8 mouse cellular contexts compared by ENCODE assay signal in the genomic region with DNA sequence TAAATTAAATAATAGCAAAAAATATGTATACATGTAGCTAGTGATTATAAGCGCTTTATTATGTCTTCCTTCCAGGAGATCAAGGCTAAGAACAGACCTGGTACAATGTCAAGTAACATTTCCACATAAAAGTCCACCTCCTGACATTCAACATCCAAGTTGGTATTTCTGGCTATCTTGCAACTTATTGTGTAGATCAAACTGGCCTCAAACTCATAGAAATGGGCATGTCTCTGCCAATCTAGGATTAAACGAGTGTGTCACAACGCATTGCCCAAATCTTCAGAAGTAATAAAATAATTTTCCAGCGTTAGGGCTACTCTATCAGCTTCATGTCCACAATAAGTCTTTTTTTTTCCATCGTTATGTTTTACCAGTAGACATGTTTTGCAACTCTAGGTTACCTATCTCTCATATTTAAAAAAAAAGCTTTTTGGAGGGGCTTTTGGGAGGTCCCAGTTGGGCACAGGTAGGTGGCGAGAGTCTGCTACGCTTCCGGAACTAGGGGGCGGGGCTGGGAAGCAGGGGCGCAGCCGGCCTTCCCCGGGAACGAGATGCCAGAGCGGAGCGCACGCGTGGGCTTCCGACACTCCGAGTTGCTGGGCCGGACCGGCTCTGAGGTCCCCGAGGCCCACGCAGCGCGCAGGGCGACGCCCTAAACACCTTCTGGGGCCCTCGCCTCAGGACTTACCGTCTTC. TPM values are rescaled to one million over a fixed set of nuclear protein-coding genes. Genes with fewer than 3 reads are reported as not detected.
DNase-seq lines count a peak whose midpoint lies in the region; ATAC-seq and TF ChIP-seq lines count a peak whose summit lies in the region.

No protein-coding gene starts in this region.

- 7% methylated on average over 29 of the region's 29 CpGs for WGBS in hindbrain, postnatal 0 days
- WGBS in liver, embryonic 16.5 days (ENCODE audit: insufficient replicate concordance) = 5% methylated on average over 29 of the region's 29 CpGs
- 8% methylated on average over 29 of the region's 29 CpGs for WGBS in neural tube, embryonic 14.5 days

- no peaks in the 10 kb centered on the region for H3K36me3 ChIP-seq in hindbrain, postnatal 0 days (ENCODE audit: insufficient read depth, low read length)
- peaks cover 3% of the 10 kb centered on the region for H3K36me3 ChIP-seq in liver, embryonic 16.5 days (ENCODE audit: control insufficient read depth, insufficient read depth)
- H3K36me3 ChIP-seq in neural tube, embryonic 14.5 days (ENCODE audit: control insufficient read depth, insufficient read depth, low read length) = no peaks in the 10 kb centered on the region

- no peaks in the 10 kb centered on the region for H3K9me3 ChIP-seq in hindbrain, postnatal 0 days (ENCODE audit: low read length)
- no peaks in the 10 kb centered on the region for H3K9me3 ChIP-seq in liver, embryonic 16.5 days (replicated peaks; ENCODE audit: control insufficient read depth, low read length)
- H3K9me3 ChIP-seq in neural tube, embryonic 14.5 days (ENCODE audit: control insufficient read depth, low read length) = no peaks in the 10 kb centered on the region

- H3K27me3 ChIP-seq in hindbrain, postnatal 0 days (ENCODE audit: insufficient read depth, low read length) = no peaks in the 10 kb centered on the region
- no peaks in the 10 kb centered on the region for H3K27me3 ChIP-seq in liver, embryonic 16.5 days (ENCODE audit: control insufficient read depth, insufficient read depth, low read depth, low read length)
- no peaks in the 10 kb centered on the region for H3K27me3 ChIP-seq in neural tube, embryonic 14.5 days (ENCODE audit: control insufficient read depth, insufficient read depth, low read length)

- 0 out of 2 replicates have a peak, but pooled peaks cover 7% of the 10 kb centered on the region for H3K4me1 ChIP-seq in hindbrain, postnatal 0 days (ENCODE audit: insufficient read depth, low read length)
- peaks cover 7% of the 10 kb centered on the region for H3K4me1 ChIP-seq in liver, embryonic 16.5 days (ENCODE audit: control insufficient read depth, low read depth, low read length)
- H3K4me1 ChIP-seq in neural tube, embryonic 14.5 days (ENCODE audit: control insufficient read depth, insufficient read depth, low read length) = 0 out of 2 replicates have a peak, but pooled peaks cover 4% of the 10 kb centered on the region

- peak; percentile 1; the same call in 1 of the 2 replicates for TF ChIP-seq CTCF in hindbrain, postnatal 0 days (IDR thresholded peaks at IDR 0.05; ENCODE audit: low read depth)

- ATAC-seq in hindbrain, postnatal 0 days = peak; percentile 65
- ATAC-seq in liver, embryonic 16.5 days (ENCODE audit: low read depth) = peak; percentile 68
- peak; percentile 78 for ATAC-seq in neural tube, embryonic 14.5 days (ENCODE audit: low read depth)

- DNase-seq in left cerebral cortex, adult 18-20 months (ENCODE audit: low spot score in 2 of 2) = peak; percentile 17 to 18
- DNase-seq in left cerebral cortex, adult 8-10 months (ENCODE audit: low spot score in 2 of 2) = no peak
- DNase-seq in adrenal gland, postnatal 25 days = peak; percentile 62
- peak; percentile 65 for DNase-seq in fat pad, adult 2 months (ENCODE audit: extremely low read depth, low read depth, low spot score)
- peak; percentile 65 for DNase-seq in hindbrain, postnatal 0 days (ENCODE audit: low spot score)
- peak; percentile 66 for DNase-seq in thymus, postnatal 25 days

- peak overlapping the region; percentile 98 for H3K4me2 ChIP-seq in hindbrain, postnatal 0 days (ENCODE audit: low read depth, low read length)
- H3K4me2 ChIP-seq in liver, embryonic 16.5 days (ENCODE audit: low read depth, low read length) = peak overlapping the region; percentile 93
- H3K4me2 ChIP-seq in neural tube, embryonic 14.5 days (ENCODE audit: low read depth, low read length) = peak overlapping the region; percentile 96

- peak overlapping the region; percentile 61 for H3K9ac ChIP-seq in hindbrain, postnatal 0 days (replicated peaks; ENCODE audit: low read length)
- H3K9ac ChIP-seq in liver, embryonic 16.5 days (ENCODE audit: low read depth, low read length) = peak overlapping the region; percentile 82
- peak overlapping the region; percentile 57 for H3K9ac ChIP-seq in neural tube, embryonic 14.5 days (replicated peaks; ENCODE audit: low read depth, low read length)

- H3K27ac ChIP-seq in hindbrain, postnatal 0 days = peak overlapping the region; percentile 52; the same call in 1 of the 2 replicates
- peak overlapping the region; percentile 83 for H3K27ac ChIP-seq in liver, embryonic 16.5 days (ENCODE audit: low read length)
- H3K27ac ChIP-seq in neural tube, embryonic 14.5 days (ENCODE audit: low read depth, low read length) = 0 out of 2 replicates have a peak overlapping the region, but pooled peaks have one; percentile 16

- H3K4me3 ChIP-seq in hindbrain, postnatal 0 days (ENCODE audit: low read length) = peak overlapping the region; percentile 75
- peak overlapping the region; percentile 82 for H3K4me3 ChIP-seq in liver, embryonic 16.5 days (ENCODE audit: low read depth, low read length)
- peak overlapping the region; percentile 82 for H3K4me3 ChIP-seq in neural tube, embryonic 14.5 days (ENCODE audit: low read depth, low read length)

RNA-seq across cellular contexts. Expression of a gene that starts 0.7 kb away (rescaled TPM):
- 10 to 100 TPM; 11.1 to 13.1 TPM for total RNA-seq in left cerebral cortex, adult 18-20 months (2021)
- 10 to 100 TPM in 3 of 4 experiments, 1 to 10 TPM in 1; 9.9 to 12.1 (median 11.8) TPM for total RNA-seq in left cerebral cortex, adult 8-10 months (2022)
- total RNA-seq in adrenal gland, postnatal 25 days (2021) = 19.7 and 22.0 TPM in 2 replicates
- 4.1 and 4.2 TPM in 2 replicates for total RNA-seq in hindbrain, postnatal 0 days (2014; rRNA removed)
- polyA plus RNA-seq in hindbrain, postnatal 0 days (2015; fragmentation: Nextera tagmentation; extraction: Ambion mirVana) = 11.7 and 12.8 TPM in 2 replicates
- polyA plus RNA-seq in liver, embryonic 16.5 days (2015; fragmentation: Nextera tagmentation; extraction: Ambion mirVana) = 12.4 and 12.9 TPM in 2 replicates
- 11.2 and 12.0 TPM in 2 replicates for polyA plus RNA-seq in neural tube, embryonic 14.5 days (2014; fragmentation: Nextera tagmentation; extraction: Ambion mirVana)

RNA-seq across cellular contexts. Expression of a gene that starts 14.2 kb away (rescaled TPM):
- total RNA-seq in left cerebral cortex, adult 18-20 months (2021) = not detected
- total RNA-seq in left cerebral cortex, adult 8-10 months (2022) = not detected
- not detected in 2 replicates for total RNA-seq in adrenal gland, postnatal 25 days (2021)
- 0.11 TPM in 1 of 2 replicates, not detected in the other for total RNA-seq in hindbrain, postnatal 0 days (2014; rRNA removed)
- 0.15 TPM in 1 of 2 replicates, not detected in the other for polyA plus RNA-seq in hindbrain, postnatal 0 days (2015; fragmentation: Nextera tagmentation; extraction: Ambion mirVana)
- not detected in 2 replicates for polyA plus RNA-seq in liver, embryonic 16.5 days (2015; fragmentation: Nextera tagmentation; extraction: Ambion mirVana)
- polyA plus RNA-seq in neural tube, embryonic 14.5 days (2014; fragmentation: Nextera tagmentation; extraction: Ambion mirVana) = not detected in 2 replicates

Comparison
In these comparisons a context has a peak if more than half of its experiments do, and no peak if none do; other contexts are left out.
1. DNase-seq: peak in left cerebral cortex, adult 18-20 months (2 of 2), adrenal gland, postnatal 25 days (single experiment), fat pad, adult 2 months (single experiment), hindbrain, postnatal 0 days (single experiment) and thymus, postnatal 25 days (single experiment); none in left cerebral cortex, adult 8-10 months (0 of 2).
2. H3K27ac ChIP-seq: peak in every context shown above with its lines; median percentile 83 in liver, embryonic 16.5 days; 52 in hindbrain, postnatal 0 days; 16 in neural tube, embryonic 14.5 days.
3. Peak in every context shown above with its lines, with median percentiles within 50 percentile points of each other: ATAC-seq, H3K4me2 ChIP-seq, H3K4me3 ChIP-seq and H3K9ac ChIP-seq.